Mouse (Mus musculus): ENCODE data around the gene Ccdc116. TPM values are rescaled to one million over a fixed set of nuclear protein-coding genes. Genes with fewer than 3 reads are reported as not detected.

Ccdc116 gene
- polyA plus RNA-seq, 1 experiment from 2014 or later, result 2.3 TPM

GRCm38 (mm10) chr16:17124119-17124870, 22.7 kb downstream of the Ccdc116 start:
- Histone ChIP-seq H3K36me3 (no peaks in the 10 kb centered on the region), H3K27me3 (no peaks in the 10 kb centered on the region), H3K9ac (peak overlapping the region; percentile 73), H3K9me3 (no peaks in the 10 kb centered on the region), H3K4me1 (replicated peaks) (peaks cover 45% of the 10 kb centered on the region), H3K27ac (replicated peaks) (peak overlapping the region; percentile 35), H3K4me2 (peak overlapping the region; percentile 82), H3K4me3 (peak overlapping the region; percentile 49)
- ATAC-seq (ENCODE audit: low read depth), result peak; percentile 40
- 3% methylated on average over 22 of the region's 22 CpGs for WGBS

- H3K4me1 ChIP-seq (replicated peaks), result peaks cover 45% of the 10 kb centered on the region
- H3K9ac ChIP-seq, result peak overlapping the region; percentile 22; the same call in 1 of the 2 replicates
- H3K27me3 ChIP-seq, result no peaks in the 10 kb centered on the region
- no peaks in the 10 kb centered on the region for H3K9me3 ChIP-seq
- WGBS, result 57% methylated on average over 14 of the region's 14 CpGs
- no peak overlapping the region for H3K27ac ChIP-seq (replicated peaks)
- H3K4me2 ChIP-seq, result peak overlapping the region; percentile 33
- H3K4me3 ChIP-seq, result peak overlapping the region; percentile 9; the same call in 1 of the 2 replicates
- no peak for ATAC-seq (ENCODE audit: low read depth)
- peaks cover 10% of the 10 kb centered on the region; the same call in 1 of the 2 replicates for H3K36me3 ChIP-seq
These were observed 25.5 kb downstream of the Ccdc116 start for GRCm38 (mm10) chr16:17121569-17121968.

GRCm38 (mm10) chr16:17117309-17117799, 29.7 kb downstream of the Ccdc116 start:
- Histone ChIP-seq H3K27ac (replicated peaks) (no peak overlapping the region), H3K27me3 (no peaks in the 10 kb centered on the region), H3K4me1 (replicated peaks) (peaks cover 15% of the 10 kb centered on the region), H3K36me3 (peaks cover 26% of the 10 kb centered on the region), H3K9ac (no peak overlapping the region), H3K9me3 (no peaks in the 10 kb centered on the region), H3K4me3 (no peak overlapping the region), H3K4me2 (no peak overlapping the region)
- 85% methylated on average over 5 of the region's 5 CpGs for WGBS
- ATAC-seq (ENCODE audit: low read depth), result no peak

GRCm38 (mm10) chr16:17110771-17111743, 36.0 kb downstream of the Ccdc116 start, which contains the start of gene Ppil2:
Ppil2 (minus strand) TSS chr16:17111257.
- H3K4me1 ChIP-seq (replicated peaks), result peaks cover 13% of the 10 kb centered on the region

GRCm38 (mm10) chr16:17104600-17104999, 42.4 kb downstream of the Ccdc116 start:
- peaks cover 14% of the 10 kb centered on the region for H3K4me1 ChIP-seq (replicated peaks)
- 91% methylated on average over 4 of the region's 4 CpGs for WGBS
- H3K27me3 ChIP-seq, result no peaks in the 10 kb centered on the region

More at GRCm38 (mm10) chr16:17110771-17111743, 36.0 kb downstream of the Ccdc116 start, which contains the start of gene Ppil2:
- WGBS, result 8% methylated on average over 37 of the region's 38 CpGs
- Histone ChIP-seq H3K27ac (replicated peaks) (peak within 1 kb of the TSS; percentile 66), H3K27me3 (no peaks in the 10 kb centered on the region), H3K36me3 (peaks cover 35% of the 10 kb centered on the region), H3K4me2 (peak within 1 kb of the TSS; percentile 70), H3K4me3 (peak within 1 kb of the TSS; percentile 86), H3K9ac (peak within 1 kb of the TSS; percentile 79), H3K9me3 (no peaks in the 10 kb centered on the region)
- ATAC-seq (ENCODE audit: low read depth), result peak; percentile 83

GRCm38 (mm10) chr16:17102630-17103220, 44.3 kb downstream of the Ccdc116 start:
- peak; percentile 51; the same call in 1 of the 2 replicates for ATAC-seq (ENCODE audit: low read depth)
- Histone ChIP-seq H3K4me2 (no peak overlapping the region), H3K4me3 (no peak overlapping the region), H3K9ac (no peak overlapping the region), H3K27ac (replicated peaks) (no peak overlapping the region), H3K27me3 (no peaks in the 10 kb centered on the region), H3K4me1 (replicated peaks) (peaks cover 12% of the 10 kb centered on the region; the same call in 1 of the 2 replicates), H3K9me3 (no peaks in the 10 kb centered on the region), H3K36me3 (peaks cover 92% of the 10 kb centered on the region)
- WGBS, result 72% methylated on average over 7 of the region's 7 CpGs

More at GRCm38 (mm10) chr16:17104600-17104999, 42.4 kb downstream of the Ccdc116 start:
- no peaks in the 10 kb centered on the region for H3K9me3 ChIP-seq
- H3K4me2 ChIP-seq, result no peak overlapping the region
- no peak for ATAC-seq (ENCODE audit: low read depth)
- H3K27ac ChIP-seq (replicated peaks), result no peak overlapping the region
- H3K9ac ChIP-seq, result no peak overlapping the region
- peaks cover 80% of the 10 kb centered on the region for H3K36me3 ChIP-seq
- no peak overlapping the region for H3K4me3 ChIP-seq

- Histone ChIP-seq H3K9ac (no peak overlapping the region), H3K4me1 (replicated peaks) (no peaks in the 10 kb centered on the region), H3K4me2 (no peak overlapping the region), H3K27me3 (no peaks in the 10 kb centered on the region), H3K4me3 (no peak overlapping the region), H3K27ac (replicated peaks) (no peak overlapping the region), H3K36me3 (peaks cover 98% of the 10 kb centered on the region), H3K9me3 (no peaks in the 10 kb centered on the region)
- ATAC-seq (ENCODE audit: low read depth), result no peak
- 98% methylated on average over 3 of the region's 3 CpGs for WGBS
These were observed 50.1 kb downstream of the Ccdc116 start for GRCm38 (mm10) chr16:17096938-17097337.

MicroRNAs within 50 kb of the gene (microRNA counts, 519-probe panel; counts per million panel counts)
- microRNA mmu-miR-130b (4,820 counts per million, percentile 83 among the panel's probes with 10 or more counts), microRNA mmu-miR-301b (3,557 counts per million, percentile 49 among the panel's probes with 10 or more counts)

Small RNA genes lying within 50 kb of the gene (microRNA-seq; reads per million reads assigned to microRNA genes)
- gene Mir130b (4,113 reads per million, percentile 92 among the genes with 10 or more reads in this experiment), gene Mir301b (90.2 reads per million, percentile 54 among the genes with 10 or more reads in this experiment)

Other genes with a start within 250 kb of the Ccdc116 start
- gene Mapk1, start 163.8 kb downstream of the Ccdc116 start, polyA plus RNA-seq (2015; fragmentation: Nextera tagmentation; extraction: Ambion mirVana), result 174 and 180 TPM in 2 replicates
- 81.2 and 94.0 TPM in 2 replicates for gene Ypel1, start 77.5 kb downstream of the Ccdc116 start, polyA plus RNA-seq (2015; fragmentation: Nextera tagmentation; extraction: Ambion mirVana)
- 154 and 157 TPM in 2 replicates for gene Ppil2, start 36.0 kb downstream of the Ccdc116 start, polyA plus RNA-seq (2015; fragmentation: Nextera tagmentation; extraction: Ambion mirVana)
- gene 2610318N02Rik, start 22.1 kb downstream of the Ccdc116 start, polyA plus RNA-seq (2015; fragmentation: Nextera tagmentation; extraction: Ambion mirVana), result 25.8 and 26.0 TPM in 2 replicates
- gene Sdf2l1, start 14.8 kb downstream of the Ccdc116 start, polyA plus RNA-seq (2015; fragmentation: Nextera tagmentation; extraction: Ambion mirVana), result 51.1 and 67.2 TPM in 2 replicates
- 31.1 and 39.7 TPM in 2 replicates for gene Ydjc, start 2.6 kb downstream of the Ccdc116 start, polyA plus RNA-seq (2015; fragmentation: Nextera tagmentation; extraction: Ambion mirVana)
- gene Ube2l3, start 55.4 kb upstream of the Ccdc116 start, polyA plus RNA-seq (2015; fragmentation: Nextera tagmentation; extraction: Ambion mirVana), result 326 and 357 TPM in 2 replicates
- 1.5 TPM in 2 replicates for gene Rimbp3, start 61.4 kb upstream of the Ccdc116 start, polyA plus RNA-seq (2015; fragmentation: Nextera tagmentation; extraction: Ambion mirVana)
- gene Hic2, start 86.3 kb upstream of the Ccdc116 start, polyA plus RNA-seq (2015; fragmentation: Nextera tagmentation; extraction: Ambion mirVana), result 7.8 and 8.2 TPM in 2 replicates
- gene Tmem191c, start 128.8 kb upstream of the Ccdc116 start, polyA plus RNA-seq (2015; fragmentation: Nextera tagmentation; extraction: Ambion mirVana), result 31.9 and 35.1 TPM in 2 replicates
- 0.76 and 0.88 TPM in 2 replicates for gene Serpind1, start 184.1 kb upstream of the Ccdc116 start, polyA plus RNA-seq (2015; fragmentation: Nextera tagmentation; extraction: Ambion mirVana)